Mouse (Mus musculus) forebrain, embryonic 13.5 days (tissue): ENCODE measurements at regions not wholly inside any gene's neighbourhood (a gene's known extent, or its start where the extent isn't known, plus 50 kb on each side); places are given as distances from the start of the nearest gene placed in this dataset.

ENCODE experiments used
- ATAC-seq: fragments of 200-750 bp; cut with Nextera tagmentation; 2 replicates; pipeline ENCODE4 v1.8.0; 2017
- H3K27ac ChIP-seq: fragments of 300-500 bp; sonication (generic); 2 replicates; pipeline ENCODE4 v1.5.1; 2015; ENCODE audit warnings: inconsistent platforms, mild to moderate bottlenecking, moderate library complexity
- H3K27me3 ChIP-seq: fragments of 300-500 bp; sonication (generic); 2 replicates; pipeline ENCODE4 v1.6.1; 2015; ENCODE audit warnings: mild to moderate bottlenecking, inconsistent platforms
- H3K36me3 ChIP-seq: fragments of 300-500 bp; sonication (generic); 2 replicates; pipeline ENCODE4 v1.6.1; 2015; ENCODE audit warnings: mild to moderate bottlenecking, inconsistent platforms; ENCODE audit not compliant: poor library complexity, severe bottlenecking
- H3K4me1 ChIP-seq: fragments of 300-500 bp; sonication (generic); 2 replicates; pipeline ENCODE4 v1.6.1; 2015; ENCODE audit warnings: inconsistent platforms
- H3K4me2 ChIP-seq: fragments of 300-500 bp; sonication (generic); 2 replicates; pipeline ENCODE4 v1.6.1; 2015; ENCODE audit warnings: inconsistent platforms, mild to moderate bottlenecking, moderate library complexity
- H3K4me3 ChIP-seq: fragments of 300-500 bp; sonication (generic); 2 replicates; pipeline ENCODE4 v1.5.1; 2015; ENCODE audit warnings: mild to moderate bottlenecking, inconsistent platforms
- H3K9ac ChIP-seq: fragments of 300-500 bp; sonication (generic); 2 replicates; pipeline ENCODE4 v1.6.1; 2015; ENCODE audit warnings: mild to moderate bottlenecking, inconsistent platforms
- H3K9me3 ChIP-seq: fragments of 300-500 bp; sonication (generic); replicated peaks from 2 replicates; pipeline ENCODE4 v1.6.1; 2016; ENCODE audit warnings: inconsistent platforms
- WGBS: fragments of 180-500 bp; shearing (Covaris S2); methylation state at CpG from one replicate; pipeline ENCODE4 v1.1.7; 2015; 5-methylcytosine and 5-hydroxymethylcytosine counted together

- Histone ChIP-seq H3K27me3 (no peaks in the 10 kb centered on the region), H3K4me1 (no peaks in the 10 kb centered on the region; the same call in 1 of the 2 replicates), H3K9ac (no peak overlapping the region), H3K27ac (no peak overlapping the region), H3K4me2 (no peak overlapping the region), H3K36me3 (no peaks in the 10 kb centered on the region), H3K4me3 (no peak overlapping the region), H3K9me3 (no peaks in the 10 kb centered on the region)
- ATAC-seq, result no peak
- 79% methylated on average over 5 of the region's 5 CpGs for WGBS
These were observed 301.7 kb downstream of the Plk2 start for GRCm38 (mm10) chr13:110696549-110696948.

GRCm38 (mm10) chr13:110704261-110704660 lies 309.4 kb downstream of the Plk2 start:
- Histone ChIP-seq H3K4me3 (no peak overlapping the region), H3K27ac (no peak overlapping the region), H3K27me3 (no peaks in the 10 kb centered on the region), H3K36me3 (no peaks in the 10 kb centered on the region), H3K9me3 (no peaks in the 10 kb centered on the region), H3K4me2 (no peak overlapping the region), H3K9ac (no peak overlapping the region), H3K4me1 (peaks cover 3% of the 10 kb centered on the region; the same call in 1 of the 2 replicates)
- WGBS, result 73% methylated on average over 2 of the region's 2 CpGs
- peak; percentile 65; the same call in 1 of the 2 replicates for ATAC-seq

GRCm38 (mm10) chr13:110710847-110711246 lies 316.0 kb downstream of the Plk2 start:
- no peak for ATAC-seq
- H3K27ac ChIP-seq, result no peak overlapping the region
- no peak overlapping the region for H3K4me2 ChIP-seq
- no peaks in the 10 kb centered on the region for H3K27me3 ChIP-seq
- no peaks in the 10 kb centered on the region for H3K4me1 ChIP-seq
- H3K4me3 ChIP-seq, result no peak overlapping the region
- H3K36me3 ChIP-seq, result no peaks in the 10 kb centered on the region
- WGBS, result 63% methylated on average over 4 of the region's 4 CpGs
- H3K9ac ChIP-seq, result no peak overlapping the region
- no peaks in the 10 kb centered on the region for H3K9me3 ChIP-seq

- 71% methylated on average over 3 of the region's 3 CpGs for WGBS
- no peak overlapping the region for H3K4me2 ChIP-seq
- H3K4me1 ChIP-seq, result no peaks in the 10 kb centered on the region
- H3K4me3 ChIP-seq, result no peak overlapping the region
- no peaks in the 10 kb centered on the region for H3K36me3 ChIP-seq
- ATAC-seq, result no peak
- H3K9me3 ChIP-seq, result no peaks in the 10 kb centered on the region
- no peak overlapping the region for H3K9ac ChIP-seq
- H3K27me3 ChIP-seq, result no peaks in the 10 kb centered on the region
- H3K27ac ChIP-seq, result no peak overlapping the region
These were observed 317.7 kb downstream of the Plk2 start for GRCm38 (mm10) chr13:110712527-110712926.

- Histone ChIP-seq H3K9me3 (no peaks in the 10 kb centered on the region), H3K36me3 (no peaks in the 10 kb centered on the region), H3K4me1 (no peaks in the 10 kb centered on the region), H3K27ac (no peak overlapping the region), H3K27me3 (no peaks in the 10 kb centered on the region), H3K4me3 (no peak overlapping the region), H3K9ac (no peak overlapping the region), H3K4me2 (no peak overlapping the region)
- ATAC-seq, result no peak
- 82% methylated on average over 10 of the region's 10 CpGs for WGBS
These were observed 327.3 kb downstream of the Plk2 start for GRCm38 (mm10) chr13:110722170-110722569.

- Histone ChIP-seq H3K4me3 (no peak overlapping the region), H3K9me3 (no peaks in the 10 kb centered on the region), H3K27ac (no peak overlapping the region), H3K27me3 (no peaks in the 10 kb centered on the region), H3K36me3 (no peaks in the 10 kb centered on the region), H3K9ac (no peak overlapping the region), H3K4me1 (no peaks in the 10 kb centered on the region), H3K4me2 (no peak overlapping the region)
- WGBS, result 76% methylated on average over 6 of the region's 6 CpGs
- no peak for ATAC-seq
These were observed 327.9 kb downstream of the Plk2 start for GRCm38 (mm10) chr13:110722752-110723151.

- no peak overlapping the region for H3K27ac ChIP-seq
- no peaks in the 10 kb centered on the region for H3K4me1 ChIP-seq
- no peak overlapping the region for H3K4me3 ChIP-seq
- 61% methylated on average over 2 of the region's 2 CpGs for WGBS
- ATAC-seq, result no peak
- no peak overlapping the region for H3K4me2 ChIP-seq
- no peaks in the 10 kb centered on the region for H3K27me3 ChIP-seq
- H3K9ac ChIP-seq, result no peak overlapping the region
- no peaks in the 10 kb centered on the region for H3K36me3 ChIP-seq
- H3K9me3 ChIP-seq, result no peaks in the 10 kb centered on the region
These were observed 330.0 kb downstream of the Plk2 start for GRCm38 (mm10) chr13:110724836-110725235.

GRCm38 (mm10) chr13:110725821-110726220 lies 331.0 kb downstream of the Plk2 start:
- Histone ChIP-seq H3K9ac (no peak overlapping the region), H3K36me3 (no peaks in the 10 kb centered on the region), H3K4me3 (no peak overlapping the region), H3K4me1 (no peaks in the 10 kb centered on the region), H3K27me3 (no peaks in the 10 kb centered on the region), H3K4me2 (no peak overlapping the region), H3K9me3 (no peaks in the 10 kb centered on the region), H3K27ac (no peak overlapping the region)
- 86% methylated on average over 3 of the region's 3 CpGs for WGBS
- no peak for ATAC-seq

GRCm38 (mm10) chr13:110735511-110735910 lies 340.7 kb downstream of the Plk2 start:
- no peaks in the 10 kb centered on the region for H3K27me3 ChIP-seq
- no peak overlapping the region for H3K4me2 ChIP-seq
- no peaks in the 10 kb centered on the region for H3K9me3 ChIP-seq
- no peaks in the 10 kb centered on the region for H3K4me1 ChIP-seq
- H3K9ac ChIP-seq, result no peak overlapping the region
- WGBS, result 53% methylated on average over 5 of the region's 5 CpGs
- no peak overlapping the region for H3K4me3 ChIP-seq
- no peaks in the 10 kb centered on the region for H3K36me3 ChIP-seq
- ATAC-seq, result no peak
- H3K27ac ChIP-seq, result no peak overlapping the region

GRCm38 (mm10) chr13:110741576-110742206 lies 346.8 kb downstream of the Plk2 start:
- no peaks in the 10 kb centered on the region for H3K36me3 ChIP-seq
- no peaks in the 10 kb centered on the region for H3K4me1 ChIP-seq
- ATAC-seq, result no peak
- WGBS, result 76% methylated on average over 11 of the region's 11 CpGs
- H3K9ac ChIP-seq, result no peak overlapping the region
- no peaks in the 10 kb centered on the region for H3K27me3 ChIP-seq
- H3K27ac ChIP-seq, result no peak overlapping the region
- no peak overlapping the region for H3K4me2 ChIP-seq
- no peaks in the 10 kb centered on the region for H3K9me3 ChIP-seq
- no peak overlapping the region for H3K4me3 ChIP-seq

GRCm38 (mm10) chr13:110747223-110747868 lies 352.5 kb downstream of the Plk2 start:
- ATAC-seq, result 0 out of 2 replicates have a peak, but pooled peaks have one; percentile 8
- no peak overlapping the region for H3K4me2 ChIP-seq

GRCm38 (mm10) chr13:110752746-110753145 lies 357.9 kb downstream of the Plk2 start:
- WGBS, result 85% methylated on average over 4 of the region's 4 CpGs
- H3K4me2 ChIP-seq, result no peak overlapping the region
- no peaks in the 10 kb centered on the region for H3K9me3 ChIP-seq
- H3K4me3 ChIP-seq, result no peak overlapping the region
- no peaks in the 10 kb centered on the region for H3K27me3 ChIP-seq
- H3K9ac ChIP-seq, result no peak overlapping the region
- no peaks in the 10 kb centered on the region for H3K4me1 ChIP-seq
- no peak overlapping the region for H3K27ac ChIP-seq
- ATAC-seq, result no peak
- H3K36me3 ChIP-seq, result no peaks in the 10 kb centered on the region

More at GRCm38 (mm10) chr13:110747223-110747868, 352.5 kb downstream of the Plk2 start:
- no peaks in the 10 kb centered on the region for H3K27me3 ChIP-seq
- no peaks in the 10 kb centered on the region for H3K9me3 ChIP-seq
- 44% methylated on average over 6 of the region's 6 CpGs for WGBS
- H3K4me1 ChIP-seq, result peaks cover 7% of the 10 kb centered on the region
- no peak overlapping the region for H3K9ac ChIP-seq
- H3K4me3 ChIP-seq, result no peak overlapping the region
- H3K36me3 ChIP-seq, result no peaks in the 10 kb centered on the region
- H3K27ac ChIP-seq, result no peak overlapping the region

- Histone ChIP-seq H3K4me3 (no peak overlapping the region), H3K9ac (no peak overlapping the region), H3K27ac (no peak overlapping the region), H3K9me3 (no peaks in the 10 kb centered on the region), H3K4me2 (no peak overlapping the region), H3K4me1 (no peaks in the 10 kb centered on the region), H3K27me3 (no peaks in the 10 kb centered on the region), H3K36me3 (no peaks in the 10 kb centered on the region)
- 74% methylated on average over 9 of the region's 9 CpGs for WGBS
- ATAC-seq, result peak; percentile 69
These were observed 359.7 kb downstream of the Plk2 start for GRCm38 (mm10) chr13:110754548-110754947.
